Comparison of ENCODE assay signal across 11 mouse cellular contexts in genomic region chr7:46986646-46987045, GRCm38 (mm10). TPM values are rescaled to one million over a fixed set of nuclear protein-coding genes. Genes with fewer than 3 reads are reported as not detected.
DNase-seq lines count a peak whose midpoint lies in the region; ATAC-seq lines count a peak whose summit lies in the region.
"Had no signal": no experiment of that assay in that cellular context is flagged by ENCODE, and none has a peak within 500 bp of the region (broad histone marks: within the 10 kb centered on the region; RNA-seq: fewer than 3 reads in every experiment).

No protein-coding gene starts in this region.

- no peak for DNase-seq in kidney, adult 8-10 months
- peak; percentile 86 for DNase-seq in Muller cell, postnatal 12 days (ENCODE audit: inconsistent ontology term)
- DNase-seq in cerebellum, adult 9-10 months = peak; percentile 69
- no peak for DNase-seq in urinary bladder, postnatal 25 days (ENCODE audit: low spot score)
- no peak for DNase-seq in left cerebral cortex, postnatal 36 days (ENCODE audit: low spot score in 2 of 2)
- no peak for DNase-seq in thymus, postnatal 25 days
- DNase-seq: thymus, postnatal 14 days had no signal

- H3K27ac ChIP-seq in kidney, embryonic 14.5 days (ENCODE audit: low read depth, low read length) = no peak overlapping the region
- 0 out of 2 replicates have a peak overlapping the region, but pooled peaks have one; percentile 9 for H3K27ac ChIP-seq in limb, embryonic 15.5 days

- peaks cover 12% of the 10 kb centered on the region; the same call in 1 of the 2 replicates for H3K36me3 ChIP-seq in kidney, embryonic 14.5 days (ENCODE audit: control insufficient read depth, insufficient read depth, low read length)
- peaks cover 15% of the 10 kb centered on the region for H3K36me3 ChIP-seq in limb, embryonic 15.5 days

- no peak overlapping the region for H3K9ac ChIP-seq in kidney, embryonic 14.5 days (ENCODE audit: low read depth, low read length)
- H3K9ac ChIP-seq in limb, embryonic 15.5 days = no peak overlapping the region
- H3K9ac ChIP-seq: neural tube, embryonic 13.5 days had no signal

- H3K4me2 ChIP-seq in kidney, embryonic 14.5 days (replicated peaks; ENCODE audit: low read depth, low read length) = no peak overlapping the region
- no peak overlapping the region for H3K4me2 ChIP-seq in limb, embryonic 15.5 days
- H3K4me2 ChIP-seq: neural tube, embryonic 13.5 days had no signal

- 0 out of 2 replicates have a peak, but pooled peaks cover 10% of the 10 kb centered on the region for H3K4me1 ChIP-seq in kidney, embryonic 14.5 days (ENCODE audit: control insufficient read depth, insufficient read depth, low read length)
- H3K4me1 ChIP-seq in limb, embryonic 15.5 days = peaks cover 13% of the 10 kb centered on the region; the same call in 1 of the 2 replicates
- H3K4me1 ChIP-seq: neural tube, embryonic 13.5 days had no signal

- WGBS in kidney, embryonic 14.5 days = 34% methylated on average over 5 of the region's 5 CpGs
- 30% methylated on average over 5 of the region's 5 CpGs for WGBS in limb, embryonic 15.5 days

- peak; percentile 60; the same call in 1 of the 2 replicates for ATAC-seq in kidney, embryonic 14.5 days (ENCODE audit: low FRiP score, low TSS enrichment)
- no peak for ATAC-seq in limb, embryonic 15.5 days (ENCODE audit: insufficient number of reproducible peaks, low FRiP score, low TSS enrichment, low read depth)

- intact Hi-C loops in left cerebral cortex, postnatal 36 days (cut with DNase I) = no loop called here

- no peaks in the 10 kb centered on the region for H3K27me3 ChIP-seq in kidney, embryonic 14.5 days (ENCODE audit: control insufficient read depth, insufficient read depth, low read length)
- H3K27me3 ChIP-seq in limb, embryonic 15.5 days = no peaks in the 10 kb centered on the region
- H3K27me3 ChIP-seq: neural tube, embryonic 13.5 days had no signal

- H3K4me3 ChIP-seq in kidney, embryonic 14.5 days (ENCODE audit: low read length) = no peak overlapping the region
- no peak overlapping the region for H3K4me3 ChIP-seq in limb, embryonic 15.5 days
- H3K4me3 ChIP-seq: neural tube, embryonic 13.5 days had no signal

- H3K9me3 ChIP-seq in kidney, embryonic 14.5 days (ENCODE audit: control insufficient read depth, low read length) = no peaks in the 10 kb centered on the region
- no peaks in the 10 kb centered on the region for H3K9me3 ChIP-seq in limb, embryonic 15.5 days
- H3K9me3 ChIP-seq: neural tube, embryonic 13.5 days had no signal

RNA-seq across cellular contexts. Expression of gene Gm9999, which starts 3.3 kb away (rescaled TPM):
- polyA plus RNA-seq in kidney, embryonic 14.5 days (2014; fragmentation: Nextera tagmentation; extraction: Ambion mirVana) = not detected in 2 replicates
- not detected in 2 replicates for polyA plus RNA-seq in limb, embryonic 15.5 days (2015; fragmentation: Nextera tagmentation; extraction: Ambion mirVana)
- total RNA-seq in left cerebral cortex, postnatal 36 days (2021) = not detected
- polyA plus RNA-seq: large intestine, adult 2 months; neural tube, embryonic 13.5 days had no signal

RNA-seq across cellular contexts. Expression of gene Spty2d1, which starts 21.6 kb away (rescaled TPM):
- polyA plus RNA-seq in kidney, embryonic 14.5 days (2014; fragmentation: Nextera tagmentation; extraction: Ambion mirVana) = 9.6 and 15.7 TPM in 2 replicates
- 23.3 and 23.9 TPM in 2 replicates for polyA plus RNA-seq in limb, embryonic 15.5 days (2015; fragmentation: Nextera tagmentation; extraction: Ambion mirVana)
- total RNA-seq in left cerebral cortex, postnatal 36 days (2021) = 10 to 100 TPM; 15.1 TPM

RNA-seq across cellular contexts. Expression of gene Uevld, which starts 28.3 kb away (rescaled TPM):
- polyA plus RNA-seq in kidney, embryonic 14.5 days (2014; fragmentation: Nextera tagmentation; extraction: Ambion mirVana) = 10.1 and 13.6 TPM in 2 replicates
- 11.1 and 11.2 TPM in 2 replicates for polyA plus RNA-seq in limb, embryonic 15.5 days (2015; fragmentation: Nextera tagmentation; extraction: Ambion mirVana)
- 10 to 100 TPM; 11.9 to 12.1 TPM for total RNA-seq in left cerebral cortex, postnatal 36 days (2021)

Comparison
In these comparisons a context has a peak if more than half of its experiments do, and no peak if none do; other contexts are left out.
1. DNase-seq: peak in Muller cell, postnatal 12 days (single experiment) and cerebellum, adult 9-10 months (single experiment); none in kidney, adult 8-10 months (0 of 2), urinary bladder, postnatal 25 days (single experiment), left cerebral cortex, postnatal 36 days (0 of 2) and thymus, postnatal 25 days (single experiment).